Mouse (Mus musculus): ENCODE measurements around the gene Adamts17. TPM values are rescaled to one million over a fixed set of nuclear protein-coding genes. Genes with fewer than 3 reads are reported as not detected.

Gene Adamts17
- polyA plus RNA-seq, 1 experiment from 2014 or later, result 4.6 TPM

- Histone ChIP-seq H3K9me3 (replicated peaks) (no peaks in the 10 kb centered on the region), H3K27me3 (0 out of 2 replicates have a peak, but pooled peaks cover 7% of the 10 kb centered on the region), H3K36me3 (no peaks in the 10 kb centered on the region), H3K4me1 (no peaks in the 10 kb centered on the region), H3K27ac (no peak overlapping the region), H3K4me2 (no peak overlapping the region), H3K4me3 (replicated peaks) (no peak overlapping the region), H3K9ac (no peak overlapping the region)
- ATAC-seq (replicated peaks; ENCODE audit: low FRiP score), result no peak
- 10% methylated on average over 10 of the region's 10 CpGs for WGBS
Observed at GRCm38 (mm10) chr7:67199412-67199811, 359.9 kb downstream of the Adamts17 start.

Other genes starting within 250 kb of the Adamts17 start
- 16.9 and 17.3 TPM in 2 replicates for gene Asb7, start 150.1 kb upstream of the Adamts17 start, polyA plus RNA-seq (2015; fragmentation: Nextera tagmentation; extraction: Ambion mirVana)
- 16.9 and 19.5 TPM in 2 replicates for gene Lins1, start 149.8 kb upstream of the Adamts17 start, polyA plus RNA-seq (2015; fragmentation: Nextera tagmentation; extraction: Ambion mirVana)
- 1.2 and 1.3 TPM in 2 replicates for gene Cers3, start 96.2 kb upstream of the Adamts17 start, polyA plus RNA-seq (2015; fragmentation: Nextera tagmentation; extraction: Ambion mirVana)

All from kidney, embryonic 15.5 days (tissue).